Mouse (Mus musculus): Measurements from ENCODE around the gene Chad. TPM values are rescaled to one million over a fixed set of nuclear protein-coding genes. Genes with fewer than 3 reads are reported as not detected.
A peak's percentile ranks its signal among the peaks of the same experiment; 100 is the strongest.

Chad gene
- total RNA-seq, 2 experiments from 2014 or later = 12.6 to 25.2 TPM

- no peak for DNase-seq (ENCODE audit: low spot score)
Measured at GRCm38 (mm10) chr11:94565151-94565479, 268 bp downstream of the Chad start.

DNA sequence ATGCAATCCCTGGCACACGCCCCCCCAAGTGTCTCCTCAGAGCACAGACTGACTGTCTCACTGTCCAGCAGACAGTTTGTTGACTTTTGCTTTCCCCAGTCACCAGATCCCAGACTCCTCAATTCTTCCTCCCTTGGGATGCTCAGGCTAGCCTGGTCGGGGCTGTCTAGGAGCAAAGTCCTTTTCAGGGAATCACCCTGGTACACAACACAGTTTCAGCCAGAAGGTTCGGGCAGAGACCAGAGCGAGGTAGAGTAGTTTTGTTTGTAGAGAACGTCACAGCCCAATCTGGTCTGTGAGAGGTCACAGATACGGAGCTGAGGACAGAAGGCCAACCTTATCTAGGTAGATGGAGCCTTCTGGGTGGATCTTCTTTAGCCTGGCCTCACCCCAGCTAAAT lies 1.7 kb downstream of the Chad start:
- no peak for DNase-seq (ENCODE audit: low spot score)

- no peak for DNase-seq (ENCODE audit: low spot score)
Measured at GRCm38 (mm10) chr11:94567326-94567725, 2.5 kb downstream of the Chad start.

GRCm38 (mm10) chr11:94570612-94571011 lies 5.8 kb downstream of the Chad start:
- no peak for DNase-seq (ENCODE audit: low spot score)

GRCm38 (mm10) chr11:94571850-94572249 lies 7.0 kb downstream of the Chad start:
- DNase-seq (ENCODE audit: low spot score) = no peak

- no peak for DNase-seq (ENCODE audit: low spot score)
Measured at GRCm38 (mm10) chr11:94574560-94574959, 9.7 kb downstream of the Chad start.

- no peak for DNase-seq (ENCODE audit: low spot score)
Measured at GRCm38 (mm10) chr11:94575036-94575435, 10.2 kb downstream of the Chad start.

GRCm38 (mm10) chr11:94576361-94576760 lies 11.5 kb downstream of the Chad start:
- no peak for DNase-seq (ENCODE audit: low spot score)

DNA sequence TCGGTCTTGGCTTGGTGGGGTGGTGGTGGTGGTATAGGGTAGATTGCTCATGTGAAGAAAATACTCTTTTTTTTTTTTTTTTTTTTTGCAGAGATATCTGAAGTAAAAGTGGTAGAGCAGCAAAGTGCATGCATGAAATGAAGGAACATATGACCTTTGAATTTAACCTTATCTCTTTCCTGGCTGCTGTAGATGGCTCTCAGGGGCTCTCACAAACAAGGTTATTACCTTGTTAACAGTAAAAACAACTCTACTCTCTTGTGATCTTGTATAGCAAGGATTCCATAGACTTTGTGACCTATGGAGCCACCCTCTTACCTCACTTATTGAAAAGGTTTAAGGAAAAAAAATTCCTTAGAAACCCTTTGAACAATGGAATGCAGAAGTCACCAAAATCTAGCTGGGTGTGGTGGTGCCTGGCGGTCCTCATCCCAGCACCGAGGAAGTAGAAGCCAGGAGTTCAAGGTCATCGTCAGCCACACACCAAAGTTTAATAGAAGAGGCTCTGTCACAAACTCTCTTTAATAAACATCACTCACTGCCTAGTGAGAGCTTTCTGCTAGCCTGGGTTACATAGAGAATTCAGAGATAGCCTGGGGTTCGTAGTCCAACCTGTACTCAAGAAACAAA lies 15.4 kb downstream of the Chad start:
- DNase-seq (ENCODE audit: low spot score) = no peak

DNA sequence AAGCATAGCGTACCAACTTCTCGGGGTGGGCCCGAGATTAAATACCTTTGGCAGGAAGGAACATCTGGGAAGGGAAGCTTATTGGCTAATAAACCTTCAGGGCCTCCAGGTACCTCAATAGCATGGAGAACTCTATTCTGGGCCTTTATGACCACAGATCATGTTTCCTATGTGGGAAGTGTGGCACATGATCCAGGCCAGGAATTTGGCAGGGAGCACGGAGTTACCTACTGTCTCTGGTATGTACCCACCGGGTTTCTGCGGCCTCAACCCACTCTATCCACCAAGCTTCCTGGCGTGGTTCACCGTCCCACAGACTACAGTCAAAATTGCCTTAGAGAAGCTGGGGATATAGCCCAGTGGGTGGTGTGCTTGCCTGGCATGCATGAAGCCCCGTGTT lies 20.2 kb downstream of the Chad start:
- no peak for DNase-seq (ENCODE audit: low spot score)

GRCm38 (mm10) chr11:94587511-94587910 lies 22.7 kb downstream of the Chad start:
- no peak for DNase-seq (ENCODE audit: low spot score)

DNA sequence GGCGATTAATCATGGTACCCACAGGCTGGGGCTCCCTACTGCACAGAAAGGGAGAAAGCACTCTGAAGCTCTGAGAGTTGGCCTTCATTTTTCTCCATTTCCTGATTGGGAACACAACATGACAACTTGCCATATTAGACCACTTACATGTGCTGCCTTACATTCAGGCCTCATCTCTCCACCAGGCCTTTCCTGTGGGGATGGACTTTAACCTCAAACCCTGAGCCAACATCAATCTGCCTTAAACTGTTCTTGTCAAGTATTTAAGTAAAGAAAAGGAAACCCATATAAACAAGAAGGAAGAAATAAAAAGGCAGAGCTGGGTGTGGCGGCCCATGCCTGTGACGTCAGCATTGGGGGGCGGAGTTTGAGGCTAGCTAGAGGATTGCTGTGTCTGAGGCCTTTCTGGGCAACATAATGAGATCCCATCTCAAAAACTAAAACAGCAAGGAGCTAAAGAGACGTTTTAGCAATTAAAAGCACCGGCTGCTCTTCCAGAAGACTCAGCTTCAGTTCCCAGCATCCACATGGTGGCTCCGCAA lies 31.5 kb downstream of the Chad start:
- no peak for DNase-seq (ENCODE audit: low spot score)

GRCm38 (mm10) chr11:94597319-94597718 lies 32.5 kb downstream of the Chad start:
- DNase-seq (ENCODE audit: low spot score) = no peak

- DNase-seq (ENCODE audit: low spot score) = no peak
Measured at GRCm38 (mm10) chr11:94598437-94599120, 33.7 kb downstream of the Chad start.

DNA sequence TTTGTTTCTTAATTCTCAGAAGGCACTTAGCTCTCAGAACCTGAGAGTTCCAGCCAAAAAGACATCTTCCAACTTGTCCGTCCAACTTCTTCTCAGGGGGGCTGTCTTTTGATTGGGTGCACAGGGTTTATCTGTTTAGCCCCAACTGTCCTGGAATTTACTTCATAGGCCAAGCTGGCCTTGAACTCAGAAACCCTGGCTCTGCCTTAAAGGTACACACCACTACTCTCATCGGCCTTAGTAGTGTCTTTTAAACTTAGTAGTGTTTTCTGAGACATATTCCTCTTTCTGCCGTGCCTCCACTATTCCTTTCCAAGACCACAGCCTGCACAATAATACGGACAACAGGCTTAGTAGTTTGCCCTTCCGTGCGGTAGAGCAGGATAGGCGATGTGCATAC lies 35.6 kb downstream of the Chad start:
- no peak for DNase-seq (ENCODE audit: low spot score)

DNA sequence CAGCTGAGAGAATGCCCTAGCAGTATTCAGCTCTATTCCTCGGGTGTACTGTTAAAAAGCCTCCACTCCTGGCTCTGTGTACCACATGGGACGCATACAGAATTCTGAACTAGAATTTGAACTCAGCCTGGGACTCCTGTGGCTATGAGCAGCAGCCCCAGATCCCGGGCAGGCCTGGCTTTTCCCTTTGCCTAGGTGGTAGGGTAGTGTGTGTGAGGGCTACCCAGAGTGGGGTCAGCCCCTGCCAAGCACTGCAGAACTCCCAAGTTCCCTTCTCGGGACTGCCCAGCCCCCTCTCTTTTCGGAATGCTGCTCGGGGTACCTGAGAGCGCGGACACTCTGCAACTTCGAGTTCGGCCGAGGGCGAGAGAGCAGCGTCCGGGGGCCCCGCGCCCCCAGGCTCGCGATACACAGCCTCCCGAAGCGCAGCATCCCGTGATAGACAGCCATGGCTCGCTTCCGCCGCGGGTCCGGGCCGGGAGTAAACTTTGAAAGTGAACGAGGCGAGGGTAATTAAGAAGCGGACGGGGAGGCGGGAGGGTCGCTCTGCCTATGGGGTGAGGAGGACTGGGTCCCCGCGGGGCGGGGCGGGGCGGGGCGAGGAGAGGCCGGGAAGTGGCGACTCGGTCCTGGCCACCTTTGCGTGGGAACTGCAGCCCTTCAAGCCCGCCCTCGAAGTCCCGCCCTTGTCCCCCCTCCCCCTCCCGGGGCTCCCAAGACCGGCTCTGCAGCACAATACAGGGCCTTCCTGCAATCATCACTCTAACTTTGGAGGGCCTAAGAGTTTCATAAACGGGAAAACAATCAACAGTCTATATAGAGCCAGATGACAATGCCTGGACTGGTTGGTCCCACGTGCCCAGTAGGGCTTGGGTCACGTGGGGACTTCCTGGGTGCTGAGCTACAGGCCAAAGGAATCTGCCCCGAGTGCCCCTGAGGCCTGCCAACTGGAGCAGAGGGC lies 36.8 kb downstream of the Chad start, which contains the start of gene Acsf2:
TSS of gene Acsf2 (minus strand) at position 551 of the 961 bp plus-strand sequence.
- peak; percentile 67 for DNase-seq (ENCODE audit: low spot score)

DNA sequence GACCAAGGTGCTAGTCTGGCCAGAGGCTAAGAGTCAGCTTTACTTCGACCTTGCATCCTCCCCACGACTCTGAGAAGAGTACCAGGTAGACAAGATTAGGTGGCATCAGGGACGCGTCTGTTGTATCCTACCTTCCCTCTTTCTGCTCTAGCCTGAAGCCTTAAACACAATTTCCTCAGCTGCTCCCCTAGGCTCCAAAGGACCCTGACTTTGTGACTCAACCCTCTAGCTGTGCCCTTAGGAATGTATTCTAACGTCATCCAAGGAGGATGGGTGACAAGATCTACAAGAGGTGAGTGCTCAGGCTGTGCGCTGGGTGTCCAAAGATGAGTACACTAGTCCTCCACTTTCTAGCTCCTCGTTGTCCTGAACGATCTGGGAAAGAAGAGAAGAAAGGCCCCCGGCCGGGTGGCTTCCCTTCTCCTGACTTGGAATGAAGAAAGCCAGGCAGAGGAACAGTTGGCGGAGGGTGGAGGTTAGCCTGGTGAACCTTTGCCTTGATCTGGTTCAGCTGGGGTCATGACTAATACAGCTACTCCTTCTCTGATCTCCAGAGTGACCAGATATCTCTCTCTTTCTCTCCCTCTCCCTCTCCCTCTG lies 37.6 kb downstream of the Chad start:
- DNase-seq (ENCODE audit: low spot score) = no peak

GRCm38 (mm10) chr11:94610744-94611740 lies 46.2 kb downstream of the Chad start:
- DNase-seq (ENCODE audit: low spot score) = no peak

GRCm38 (mm10) chr11:94614603-94615002 lies 49.8 kb downstream of the Chad start:
- DNase-seq (ENCODE audit: low spot score) = no peak

GRCm38 (mm10) chr11:94615494-94615893 lies 50.6 kb downstream of the Chad start:
- DNase-seq (ENCODE audit: low spot score) = no peak

Data from gastrocnemius, adult 18-20 months (tissue).